Mouse (Mus musculus): ENCODE measurements around the gene Rpf2. TPM values are rescaled to one million over a fixed set of nuclear protein-coding genes. Genes with fewer than 3 reads are reported as not detected.
A peak's percentile ranks its signal among the peaks of the same experiment; 100 is the strongest.

The Rpf2 gene
- polyA plus RNA-seq, 1 experiment from 2014 or later = 85.2 TPM

- no peaks in the 10 kb centered on the region for H3K4me1 ChIP-seq
- no peak overlapping the region for H3K9ac ChIP-seq
- H3K27ac ChIP-seq = no peak overlapping the region
- 88% methylated on average over 4 of the region's 4 CpGs for WGBS
- no peak for ATAC-seq (ENCODE audit: low FRiP score, low read depth)
- H3K4me2 ChIP-seq (replicated peaks) = no peak overlapping the region
- no peaks in the 10 kb centered on the region for H3K27me3 ChIP-seq (replicated peaks)
- no peaks in the 10 kb centered on the region for H3K9me3 ChIP-seq
- H3K4me3 ChIP-seq = no peak overlapping the region
- H3K36me3 ChIP-seq = no peaks in the 10 kb centered on the region
Observed at GRCm38 (mm10) chr10:40263691-40264090, 16.9 kb upstream of the Rpf2 start.

- no peak for ATAC-seq (ENCODE audit: low FRiP score, low read depth)
- H3K36me3 ChIP-seq = no peaks in the 10 kb centered on the region
- no peak overlapping the region for H3K9ac ChIP-seq
- no peaks in the 10 kb centered on the region for H3K4me1 ChIP-seq
- H3K4me2 ChIP-seq (replicated peaks) = no peak overlapping the region
- no peaks in the 10 kb centered on the region for H3K9me3 ChIP-seq
- H3K27ac ChIP-seq = no peak overlapping the region
- no peaks in the 10 kb centered on the region for H3K27me3 ChIP-seq (replicated peaks)
- 96% methylated on average over 6 of the region's 6 CpGs for WGBS
- H3K4me3 ChIP-seq = no peak overlapping the region
Observed at GRCm38 (mm10) chr10:40262200-40262599, 15.4 kb upstream of the Rpf2 start.

GRCm38 (mm10) chr10:40260305-40260704 is 13.5 kb upstream of the Rpf2 start:
- H3K36me3 ChIP-seq = no peaks in the 10 kb centered on the region
- no peaks in the 10 kb centered on the region for H3K9me3 ChIP-seq
- no peak for ATAC-seq (ENCODE audit: low FRiP score, low read depth)
- no peak overlapping the region for H3K4me2 ChIP-seq (replicated peaks)
- no peak overlapping the region for H3K27ac ChIP-seq
- H3K27me3 ChIP-seq (replicated peaks) = no peaks in the 10 kb centered on the region
- no peak overlapping the region for H3K4me3 ChIP-seq
- WGBS = 48% methylated on average over 5 of the region's 5 CpGs
- no peaks in the 10 kb centered on the region for H3K4me1 ChIP-seq
- H3K9ac ChIP-seq = no peak overlapping the region

- Histone ChIP-seq H3K9ac (no peak overlapping the region), H3K4me1 (no peaks in the 10 kb centered on the region), H3K36me3 (no peaks in the 10 kb centered on the region), H3K27ac (no peak overlapping the region), H3K4me3 (no peak overlapping the region), H3K9me3 (no peaks in the 10 kb centered on the region), H3K27me3 (replicated peaks) (no peaks in the 10 kb centered on the region), H3K4me2 (replicated peaks) (no peak overlapping the region)
- 15% methylated on average over 8 of the region's 8 CpGs for WGBS
- ATAC-seq (ENCODE audit: low FRiP score, low read depth) = no peak
Observed at GRCm38 (mm10) chr10:40259542-40259941, 12.7 kb upstream of the Rpf2 start.

- H3K9ac ChIP-seq = no peak overlapping the region
- peak overlapping the region; percentile 72 for H3K4me2 ChIP-seq (replicated peaks)
- H3K9me3 ChIP-seq = no peaks in the 10 kb centered on the region
- H3K4me3 ChIP-seq = 0 out of 2 replicates have a peak overlapping the region, but pooled peaks have one; percentile 17
- 7% methylated on average over 5 of the region's 5 CpGs for WGBS
- H3K36me3 ChIP-seq = peaks cover 4% of the 10 kb centered on the region; the same call in 1 of the 2 replicates
- ATAC-seq (ENCODE audit: low FRiP score, low read depth) = no peak
- H3K4me1 ChIP-seq = no peaks in the 10 kb centered on the region
- H3K27ac ChIP-seq = no peak overlapping the region; the same call in 1 of the 2 replicates
- H3K27me3 ChIP-seq (replicated peaks) = no peaks in the 10 kb centered on the region
Observed at GRCm38 (mm10) chr10:40258976-40259375, 12.1 kb upstream of the Rpf2 start.

GRCm38 (mm10) chr10:40258401-40258966 is 11.6 kb upstream of the Rpf2 start:
- H3K27me3 ChIP-seq (replicated peaks) = no peaks in the 10 kb centered on the region
- peak overlapping the region; percentile 17; the same call in 1 of the 2 replicates for H3K4me3 ChIP-seq
- peaks cover 7% of the 10 kb centered on the region for H3K36me3 ChIP-seq
- peak overlapping the region; percentile 72 for H3K4me2 ChIP-seq (replicated peaks)
- peak; percentile 67 for ATAC-seq (ENCODE audit: low FRiP score, low read depth)
- 1% methylated on average over 12 of the region's 12 CpGs for WGBS
- H3K4me1 ChIP-seq = no peaks in the 10 kb centered on the region
- H3K27ac ChIP-seq = no peak overlapping the region; the same call in 1 of the 2 replicates
- H3K9me3 ChIP-seq = no peaks in the 10 kb centered on the region
- no peak overlapping the region for H3K9ac ChIP-seq

GRCm38 (mm10) chr10:40257414-40258255 is 10.8 kb upstream of the Rpf2 start, which contains the start of gene Gtf3c6:
Gene Gtf3c6 (minus strand): TSS chr10:40258108.
- under 1% methylated on average over 43 of the region's 43 CpGs for WGBS
- Histone ChIP-seq H3K36me3 (peaks cover 16% of the 10 kb centered on the region), H3K27me3 (replicated peaks) (no peaks in the 10 kb centered on the region), H3K4me1 (no peaks in the 10 kb centered on the region), H3K9me3 (no peaks in the 10 kb centered on the region), H3K9ac (peak within 1 kb of the TSS; percentile 84), H3K4me3 (peak within 1 kb of the TSS; percentile 72), H3K27ac (peak within 1 kb of the TSS; percentile 67; the same call in 1 of the 2 replicates), H3K4me2 (replicated peaks) (peak within 1 kb of the TSS; percentile 72)
- peak; percentile 76 for ATAC-seq (ENCODE audit: low FRiP score, low read depth)

GRCm38 (mm10) chr10:40256716-40257115 is 9.9 kb upstream of the Rpf2 start:
- peak; percentile 82 for ATAC-seq (ENCODE audit: low FRiP score, low read depth)
- H3K4me2 ChIP-seq (replicated peaks) = peak overlapping the region; percentile 72
- H3K4me3 ChIP-seq = peak overlapping the region; percentile 72
- H3K36me3 ChIP-seq = peaks cover 25% of the 10 kb centered on the region
- no peaks in the 10 kb centered on the region for H3K27me3 ChIP-seq (replicated peaks)
- no peaks in the 10 kb centered on the region for H3K4me1 ChIP-seq
- H3K9me3 ChIP-seq = no peaks in the 10 kb centered on the region
- no peak overlapping the region for H3K27ac ChIP-seq
- WGBS = 2% methylated on average over 5 of the region's 5 CpGs
- H3K9ac ChIP-seq = peak overlapping the region; percentile 84

- 97% methylated on average over 6 of the region's 6 CpGs for WGBS
- Histone ChIP-seq H3K4me1 (peaks cover 7% of the 10 kb centered on the region; the same call in 1 of the 2 replicates), H3K9ac (no peak overlapping the region), H3K27me3 (replicated peaks) (no peaks in the 10 kb centered on the region), H3K27ac (no peak overlapping the region), H3K9me3 (no peaks in the 10 kb centered on the region), H3K36me3 (peaks cover 67% of the 10 kb centered on the region), H3K4me2 (replicated peaks) (no peak overlapping the region), H3K4me3 (no peak overlapping the region)
- ATAC-seq (ENCODE audit: low FRiP score, low read depth) = no peak
Observed at GRCm38 (mm10) chr10:40250969-40251368, 4.1 kb upstream of the Rpf2 start.

GRCm38 (mm10) chr10:40249625-40250024 is 2.8 kb upstream of the Rpf2 start:
- no peaks in the 10 kb centered on the region for H3K27me3 ChIP-seq (replicated peaks)
- no peak overlapping the region for H3K27ac ChIP-seq
- 91% methylated on average over 9 of the region's 9 CpGs for WGBS

GRCm38 (mm10) chr10:40247166-40247716 is 405 bp upstream of the Rpf2 start:
- Histone ChIP-seq H3K36me3 (peaks cover 64% of the 10 kb centered on the region), H3K27ac (peak overlapping the region; percentile 37; the same call in 1 of the 2 replicates), H3K4me1 (peaks cover 7% of the 10 kb centered on the region; the same call in 1 of the 2 replicates), H3K4me2 (replicated peaks) (peak overlapping the region; percentile 72), H3K4me3 (peak overlapping the region; percentile 72), H3K27me3 (replicated peaks) (no peaks in the 10 kb centered on the region), H3K9ac (peak overlapping the region; percentile 60; the same call in 1 of the 2 replicates), H3K9me3 (no peaks in the 10 kb centered on the region)
- peak; percentile 33; the same call in 1 of the 2 replicates for ATAC-seq (ENCODE audit: low FRiP score, low read depth)
- 34% methylated on average over 11 of the region's 11 CpGs for WGBS

More at GRCm38 (mm10) chr10:40249625-40250024, 2.8 kb upstream of the Rpf2 start:
- Histone ChIP-seq H3K36me3 (peaks cover 67% of the 10 kb centered on the region), H3K4me3 (no peak overlapping the region), H3K4me2 (replicated peaks) (no peak overlapping the region), H3K9ac (no peak overlapping the region), H3K9me3 (no peaks in the 10 kb centered on the region), H3K4me1 (peaks cover 7% of the 10 kb centered on the region; the same call in 1 of the 2 replicates)
- no peak for ATAC-seq (ENCODE audit: low FRiP score, low read depth)

GRCm38 (mm10) chr10:40237826-40238225 is 9.0 kb downstream of the Rpf2 start:
- Histone ChIP-seq H3K27ac (no peak overlapping the region), H3K36me3 (peaks cover 58% of the 10 kb centered on the region), H3K4me1 (no peaks in the 10 kb centered on the region), H3K9ac (no peak overlapping the region), H3K27me3 (replicated peaks) (no peaks in the 10 kb centered on the region), H3K9me3 (no peaks in the 10 kb centered on the region), H3K4me2 (replicated peaks) (no peak overlapping the region), H3K4me3 (no peak overlapping the region)
- no peak for ATAC-seq (ENCODE audit: low FRiP score, low read depth)
- 96% methylated on average over 5 of the region's 5 CpGs for WGBS
